29 mouse cellular contexts compared by ENCODE assay signal in the genomic region with DNA sequence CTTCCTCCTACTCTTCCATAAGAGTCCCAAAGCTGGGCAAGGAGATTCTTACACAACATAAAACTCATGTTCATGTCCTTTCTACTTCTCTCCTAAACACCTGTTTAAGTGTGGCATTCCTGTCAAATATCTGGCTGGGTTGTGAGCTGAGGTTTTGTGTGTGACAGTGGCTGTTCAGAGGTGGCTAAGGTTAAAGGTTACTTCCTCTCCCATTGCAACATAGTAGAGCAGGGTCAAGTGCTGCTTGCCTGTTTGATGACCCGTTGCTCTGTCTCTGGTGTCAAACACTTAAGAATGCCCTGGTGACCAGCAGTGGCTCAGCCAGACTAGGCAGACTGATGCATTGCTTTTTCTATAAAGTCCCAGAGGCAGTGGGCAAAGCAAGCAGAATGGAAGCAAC.
DNase-seq lines count a peak whose midpoint lies in the region; ATAC-seq and TF ChIP-seq lines count a peak whose summit lies in the region.
"Had no signal": no experiment of that assay in that cellular context is flagged by ENCODE, and none has a peak within 500 bp of the region (broad histone marks: within the 10 kb centered on the region; RNA-seq: fewer than 3 reads in every experiment).

No protein-coding gene starts in this region.

- DNase-seq in gastrocnemius, adult 2 months = no peak
- no peak for DNase-seq in gastrocnemius, postnatal 4 days (ENCODE audit: low spot score in 2 of 2)
- no peak for DNase-seq in liver, postnatal 0 days
- DNase-seq in lung, postnatal 36 days = peak; percentile 32
- no peak for DNase-seq in lung, adult 2 months
- DNase-seq in kidney, postnatal 14 days = no peak
- DNase-seq: adrenal gland, adult 8-10 months; adrenal gland, postnatal 25 days; cerebellum, adult 11-12 months; cerebellum, adult 8-10 months; cerebellum, postnatal 10 days; cerebellum, postnatal 36 days; embryo, embryonic 11 days; gastrocnemius, postnatal 10 days; gastrocnemius, postnatal 36 days; heart, adult 18-20 months; heart, postnatal 14 days; heart, postnatal 4 days had no signal

- no peak for TF ChIP-seq POLR2A in lung, adult 2 months (IDR thresholded peaks at IDR 0.05; ENCODE audit: borderline replicate concordance, extremely low read depth, low read depth, low read length)

- H3K4me1 ChIP-seq in liver, embryonic 12.5 days = no peaks in the 10 kb centered on the region
- peaks cover 13% of the 10 kb centered on the region for H3K4me1 ChIP-seq in liver, postnatal 0 days (ENCODE audit: insufficient read depth)
- H3K4me1 ChIP-seq in lung, adult 2 months (ENCODE audit: control insufficient read depth, insufficient read depth, low read length) = no peaks in the 10 kb centered on the region
- H3K4me1 ChIP-seq in liver, embryonic 16.5 days (ENCODE audit: control insufficient read depth, low read depth, low read length) = peaks cover 2% of the 10 kb centered on the region; the same call in 1 of the 2 replicates
- H3K4me1 ChIP-seq: embryonic facial prominence, embryonic 13.5 days; forebrain, embryonic 12.5 days; forebrain, embryonic 15.5 days had no signal

- no peak for TF ChIP-seq CTCF in gastrocnemius, adult 2 months (IDR thresholded peaks at IDR 0.05)
- TF ChIP-seq CTCF in liver, postnatal 0 days (IDR thresholded peaks at IDR 0.05; ENCODE audit: low read depth) = no peak
- TF ChIP-seq CTCF in lung, adult 2 months (IDR thresholded peaks at IDR 0.05; ENCODE audit: insufficient read depth, low read length) = no peak

- WGBS in liver, embryonic 12.5 days (ENCODE audit: insufficient replicate concordance) = 33% methylated on average over 1 of the region's 1 CpGs
- WGBS in liver, postnatal 0 days (ENCODE audit: insufficient replicate concordance) = 38% methylated on average over 1 of the region's 1 CpGs
- 42% methylated on average over 1 of the region's 1 CpGs for WGBS in lung, adult 2 months
- 27% methylated on average over 1 of the region's 1 CpGs for WGBS in liver, embryonic 16.5 days (ENCODE audit: insufficient replicate concordance)

- H3K4me3 ChIP-seq in gastrocnemius, adult 2 months = no peak overlapping the region
- H3K4me3 ChIP-seq in liver, embryonic 12.5 days = no peak overlapping the region
- H3K4me3 ChIP-seq in liver, postnatal 0 days (ENCODE audit: low read depth, low read length) = no peak overlapping the region
- H3K4me3 ChIP-seq in lung, adult 2 months (replicated peaks; ENCODE audit: extremely low read depth, low read depth, low read length) = no peak overlapping the region
- H3K4me3 ChIP-seq in liver, embryonic 16.5 days (ENCODE audit: low read depth, low read length) = no peak overlapping the region
- H3K4me3 ChIP-seq: embryonic facial prominence, embryonic 10.5 days; embryonic facial prominence, embryonic 13.5 days; erythroblast, embryonic 14.5 days; forebrain, embryonic 12.5 days; forebrain, embryonic 15.5 days; heart, embryonic 10.5 days; heart, embryonic 13.5 days had no signal

- H3K9me3 ChIP-seq in liver, embryonic 12.5 days (replicated peaks) = no peaks in the 10 kb centered on the region
- no peaks in the 10 kb centered on the region for H3K9me3 ChIP-seq in liver, postnatal 0 days (ENCODE audit: low read length)
- no peaks in the 10 kb centered on the region for H3K9me3 ChIP-seq in liver, embryonic 16.5 days (replicated peaks; ENCODE audit: control insufficient read depth, low read length)
- H3K9me3 ChIP-seq: embryonic facial prominence, embryonic 10.5 days; embryonic facial prominence, embryonic 13.5 days; forebrain, embryonic 12.5 days; forebrain, embryonic 15.5 days; heart, embryonic 10.5 days; heart, embryonic 13.5 days had no signal

- H3K27ac ChIP-seq in gastrocnemius, adult 2 months = peak overlapping the region; percentile 1; the same call in 1 of the 2 replicates
- no peak overlapping the region for H3K27ac ChIP-seq in liver, embryonic 12.5 days
- no peak overlapping the region for H3K27ac ChIP-seq in liver, postnatal 0 days (ENCODE audit: low read depth)
- H3K27ac ChIP-seq in liver, embryonic 16.5 days (ENCODE audit: low read length) = peak overlapping the region; percentile 53
- H3K27ac ChIP-seq: embryonic facial prominence, embryonic 10.5 days; embryonic facial prominence, embryonic 13.5 days; forebrain, embryonic 12.5 days; forebrain, embryonic 15.5 days; heart, embryonic 10.5 days; heart, embryonic 13.5 days; hindbrain, embryonic 14.5 days had no signal

- no peak overlapping the region for H3K9ac ChIP-seq in liver, embryonic 12.5 days
- no peak overlapping the region for H3K9ac ChIP-seq in liver, postnatal 0 days (replicated peaks)
- no peak overlapping the region for H3K9ac ChIP-seq in liver, embryonic 16.5 days (ENCODE audit: low read depth, low read length)
- H3K9ac ChIP-seq: embryonic facial prominence, embryonic 13.5 days; forebrain, embryonic 12.5 days; forebrain, embryonic 15.5 days; heart, embryonic 13.5 days; hindbrain, embryonic 14.5 days had no signal

- no peak overlapping the region for H3K4me2 ChIP-seq in liver, embryonic 12.5 days
- no peak overlapping the region for H3K4me2 ChIP-seq in liver, postnatal 0 days (ENCODE audit: low read depth, low read length)
- H3K4me2 ChIP-seq in liver, embryonic 16.5 days (ENCODE audit: low read depth, low read length) = no peak overlapping the region
- H3K4me2 ChIP-seq: embryonic facial prominence, embryonic 13.5 days; forebrain, embryonic 12.5 days; forebrain, embryonic 15.5 days; heart, embryonic 13.5 days; hindbrain, embryonic 14.5 days had no signal

- TF ChIP-seq EP300 in liver, postnatal 0 days (IDR thresholded peaks at IDR 0.05; ENCODE audit: low read depth) = no peak

- H3K27me3 ChIP-seq in liver, embryonic 12.5 days (replicated peaks) = no peaks in the 10 kb centered on the region
- no peaks in the 10 kb centered on the region for H3K27me3 ChIP-seq in liver, postnatal 0 days (ENCODE audit: insufficient read depth, low read length)
- no peaks in the 10 kb centered on the region for H3K27me3 ChIP-seq in liver, embryonic 16.5 days (ENCODE audit: control insufficient read depth, insufficient read depth, low read depth, low read length)
- H3K27me3 ChIP-seq: embryonic facial prominence, embryonic 13.5 days; forebrain, embryonic 12.5 days; forebrain, embryonic 15.5 days; heart, embryonic 13.5 days had no signal

- intact Hi-C loops in gastrocnemius, adult 2 months (cut with DNase I) = no loop called here

- H3K36me3 ChIP-seq in liver, embryonic 12.5 days = no peaks in the 10 kb centered on the region
- no peaks in the 10 kb centered on the region for H3K36me3 ChIP-seq in liver, postnatal 0 days (replicated peaks; ENCODE audit: insufficient read depth, low read length)
- no peaks in the 10 kb centered on the region for H3K36me3 ChIP-seq in liver, embryonic 16.5 days (ENCODE audit: control insufficient read depth, insufficient read depth)
- H3K36me3 ChIP-seq: forebrain, embryonic 12.5 days; forebrain, embryonic 15.5 days had no signal

- ATAC-seq in liver, embryonic 12.5 days = 0 out of 2 replicates have a peak, but pooled peaks have one; percentile 48
- no peak for ATAC-seq in liver, postnatal 0 days
- ATAC-seq in liver, embryonic 16.5 days (ENCODE audit: low read depth) = peak; percentile 80
- ATAC-seq: activated CD4-positive, CD25-positive, alpha-beta regulatory T cell, adult 4 months; forebrain, embryonic 15.5 days had no signal

Comparison
In these comparisons a context has a peak if more than half of its experiments do, and no peak if none do; other contexts are left out.
1. H3K27ac ChIP-seq: peak in gastrocnemius, adult 2 months (single experiment) and liver, embryonic 16.5 days (single experiment); none in liver, embryonic 12.5 days (single experiment) and liver, postnatal 0 days (single experiment).